Mouse (Mus musculus) ES-CJ7 (cell line): ENCODE results near the gene Ube2d1.
A peak's percentile ranks its signal among the peaks of the same experiment; 100 is the strongest.

Source experiments
- DNase-seq: peaks from one replicate; pipeline ENCODE4 v3.0.0; 2011; ENCODE audit warnings: low read depth, low spot score

Ube2d1 gene

DNA sequence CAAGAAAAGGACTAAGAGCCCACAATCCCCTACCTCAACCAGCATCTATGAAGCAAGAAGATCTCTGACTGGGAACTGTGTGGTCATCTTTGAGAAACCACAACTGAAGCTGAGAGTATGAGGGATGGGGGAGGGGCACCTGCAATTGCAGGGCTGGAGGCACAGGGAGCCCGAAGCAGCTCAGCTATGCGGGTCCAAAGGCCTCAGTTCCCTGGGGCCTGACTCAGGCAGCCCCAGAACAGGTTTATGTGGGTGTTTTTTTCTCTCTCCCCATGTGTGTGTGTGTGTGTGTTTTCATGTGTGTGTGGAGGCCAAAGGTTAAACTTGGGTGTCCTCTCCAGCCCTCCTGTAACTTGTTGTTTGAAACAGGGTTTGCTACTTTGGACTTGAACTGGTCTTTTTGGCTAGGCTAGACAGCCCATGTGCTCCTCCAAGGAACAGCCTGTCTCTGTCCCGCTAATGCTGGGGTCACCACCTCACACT is 6.2 kb upstream of the Ube2d1 start:
- DNase-seq = no peak

GRCm38 (mm10) chr10:71284511-71285125 is 444 bp downstream of the Ube2d1 start:
- peak; percentile 50 for DNase-seq

- DNase-seq = no peak
Observed at GRCm38 (mm10) chr10:71284131-71284510, 941 bp downstream of the Ube2d1 start.

- DNase-seq = no peak
Observed at GRCm38 (mm10) chr10:71273008-71273739, 11.9 kb downstream of the Ube2d1 start.

- DNase-seq = no peak
Observed at GRCm38 (mm10) chr10:71267973-71268372, 17.1 kb downstream of the Ube2d1 start.

DNA sequence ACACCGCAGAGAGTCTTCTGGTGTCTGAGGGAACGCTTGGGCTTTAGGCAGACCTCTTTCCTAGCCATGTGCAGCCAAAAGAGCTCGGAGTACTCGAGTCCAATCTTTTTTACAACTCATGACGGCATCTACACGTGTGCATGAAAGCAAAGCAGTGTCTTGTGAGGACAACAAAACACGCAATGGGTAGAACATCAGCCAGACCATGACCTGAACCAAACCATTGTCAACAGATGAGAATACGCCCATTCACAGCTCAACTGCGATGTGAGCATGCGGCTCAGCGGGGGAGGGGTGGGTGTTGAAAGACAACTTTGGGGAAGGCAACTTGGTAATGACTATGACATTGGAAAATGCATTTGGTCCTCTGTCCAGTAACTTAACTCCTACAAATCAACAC is 17.6 kb downstream of the Ube2d1 start:
- peak; percentile 23 for DNase-seq

DNA sequence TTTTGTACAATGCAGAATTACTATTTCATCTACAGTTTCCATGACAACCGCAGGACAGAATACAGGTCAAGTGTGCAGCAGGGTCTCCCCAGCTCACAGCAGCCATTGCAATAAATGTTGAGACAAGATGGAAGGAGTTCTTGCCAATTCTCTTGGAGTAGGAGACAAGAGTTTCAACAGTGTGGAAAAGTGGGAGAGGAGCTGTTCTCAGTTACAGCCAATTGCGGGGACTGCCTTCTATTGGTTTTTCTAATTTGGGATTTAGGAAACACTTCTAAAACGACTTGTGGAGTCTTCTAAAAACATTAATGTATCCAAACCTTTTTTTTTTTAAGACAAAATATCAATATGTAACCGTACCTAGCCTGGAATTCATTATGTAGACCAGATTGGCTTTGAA is 20.0 kb downstream of the Ube2d1 start:
- DNase-seq = no peak

GRCm38 (mm10) chr10:71261637-71262036 is 23.4 kb downstream of the Ube2d1 start:
- no peak for DNase-seq

DNA sequence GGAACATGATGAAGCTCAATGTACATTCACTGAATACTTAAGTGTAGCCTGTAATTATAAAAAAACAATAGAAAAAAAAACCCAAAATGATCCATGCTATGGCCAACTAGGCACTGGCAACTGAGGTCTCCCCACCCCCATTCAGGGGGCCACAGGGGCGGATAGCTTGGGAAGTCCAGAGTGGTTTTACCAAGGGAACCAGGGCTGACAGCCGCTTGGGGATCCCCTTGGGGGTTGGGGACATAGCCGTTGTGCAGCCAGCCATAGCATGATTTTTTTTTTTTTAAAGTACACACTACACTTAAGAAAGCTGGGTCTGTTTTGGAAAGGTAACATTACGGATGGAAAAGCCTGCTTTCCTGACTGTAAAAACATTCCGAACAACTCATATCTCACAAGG is 26.1 kb downstream of the Ube2d1 start:
- no peak for DNase-seq

- no peak for DNase-seq
Observed at GRCm38 (mm10) chr10:71258516-71258915, 26.5 kb downstream of the Ube2d1 start.

DNA sequence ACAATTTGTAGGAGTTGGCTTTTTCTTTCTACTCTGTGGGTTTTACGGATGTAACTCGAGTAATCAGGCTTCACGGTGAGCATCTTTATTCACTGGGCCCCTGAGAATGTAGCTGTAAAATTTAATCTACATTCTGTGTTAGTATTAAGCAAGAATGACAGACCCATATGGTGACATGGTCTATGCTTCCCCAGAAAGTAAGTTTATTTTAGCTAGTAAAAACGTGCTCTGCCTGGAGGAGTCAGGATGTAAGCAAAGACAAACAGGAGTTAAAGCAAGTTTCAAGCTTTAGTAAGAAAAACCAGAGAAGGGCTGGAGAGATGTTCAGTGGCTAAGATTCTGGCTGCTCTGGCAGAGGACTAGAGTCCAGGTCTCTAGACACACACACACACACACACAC is 31.9 kb downstream of the Ube2d1 start:
- no peak for DNase-seq

GRCm38 (mm10) chr10:71252421-71252820 is 32.6 kb downstream of the Ube2d1 start:
- no peak for DNase-seq

GRCm38 (mm10) chr10:71251846-71252245 is 33.2 kb downstream of the Ube2d1 start:
- DNase-seq = no peak

DNA sequence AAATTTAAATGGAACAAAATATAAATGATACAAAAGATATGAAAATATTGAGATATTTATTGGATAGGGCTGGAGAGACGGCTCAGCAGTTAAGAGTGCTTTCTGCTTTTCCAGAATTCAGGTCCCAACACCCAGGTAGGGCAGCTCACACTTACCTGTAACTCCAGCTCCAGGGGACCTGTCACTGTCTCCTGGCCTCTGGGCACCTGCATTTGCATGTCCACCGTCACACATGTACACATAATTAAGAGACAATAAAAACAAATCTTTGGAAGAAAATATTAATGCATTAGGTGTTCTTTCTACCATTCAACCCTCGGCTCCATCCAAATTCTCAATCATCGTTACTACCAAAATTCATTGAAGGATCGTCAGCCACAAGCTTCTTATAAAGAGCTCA is 33.8 kb downstream of the Ube2d1 start:
- DNase-seq = no peak

DNA sequence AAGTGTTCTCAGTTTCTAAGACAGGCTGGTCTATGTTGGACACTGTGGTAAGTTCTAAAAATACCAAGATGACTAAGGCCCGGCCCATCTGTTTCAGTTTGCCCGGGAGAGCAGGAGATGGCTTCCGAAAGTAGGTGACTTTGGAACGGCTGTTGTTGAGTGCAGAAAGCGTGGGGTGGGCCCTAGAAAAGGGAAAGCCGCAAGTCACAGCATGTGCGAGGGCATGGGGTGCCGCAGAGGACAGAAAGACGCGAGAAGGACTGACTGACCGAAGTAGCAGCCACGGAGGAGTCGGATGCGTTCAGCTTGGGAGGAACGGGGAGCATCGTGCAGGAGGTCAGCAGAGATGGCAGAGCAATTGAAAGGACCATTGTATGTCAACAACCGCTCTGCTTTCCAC is 34.6 kb downstream of the Ube2d1 start:
- no peak for DNase-seq

DNA sequence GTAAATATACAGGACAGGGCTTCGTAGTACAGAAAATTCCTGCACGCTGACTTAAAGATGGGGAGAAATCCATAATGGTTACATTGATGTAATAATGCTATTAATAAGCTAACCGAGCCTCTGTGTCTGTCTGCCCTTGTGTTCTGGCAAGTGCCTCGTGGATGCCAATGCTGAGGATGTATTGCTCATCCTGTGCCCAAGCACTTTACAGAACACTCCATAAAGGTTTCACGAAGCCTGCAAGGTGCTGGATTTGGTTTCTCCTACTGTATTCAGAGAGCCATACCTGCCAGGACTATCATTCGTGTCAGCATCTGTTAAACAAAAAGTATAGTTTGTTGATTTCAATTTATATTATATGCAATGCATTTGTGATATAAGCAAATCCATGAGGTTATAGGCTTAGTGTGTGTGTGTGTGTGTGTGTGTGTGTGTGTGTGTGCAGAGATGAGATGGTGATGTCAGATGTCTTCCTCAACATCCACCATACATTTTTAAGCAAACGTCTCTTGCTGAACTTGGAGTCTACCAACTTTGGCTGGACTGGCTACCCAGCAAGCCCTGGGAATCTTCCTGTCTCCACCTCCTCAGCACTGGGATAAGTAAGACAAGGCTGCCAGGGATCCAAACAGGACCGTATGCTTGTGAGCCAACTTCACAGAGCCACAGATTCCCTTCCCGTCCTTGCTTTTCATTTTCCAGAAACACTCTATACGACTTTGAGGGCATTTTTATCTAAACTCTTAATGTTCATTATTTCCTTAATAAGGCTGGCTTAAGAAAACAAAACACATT is 35.8 kb downstream of the Ube2d1 start:
- no peak for DNase-seq

DNA sequence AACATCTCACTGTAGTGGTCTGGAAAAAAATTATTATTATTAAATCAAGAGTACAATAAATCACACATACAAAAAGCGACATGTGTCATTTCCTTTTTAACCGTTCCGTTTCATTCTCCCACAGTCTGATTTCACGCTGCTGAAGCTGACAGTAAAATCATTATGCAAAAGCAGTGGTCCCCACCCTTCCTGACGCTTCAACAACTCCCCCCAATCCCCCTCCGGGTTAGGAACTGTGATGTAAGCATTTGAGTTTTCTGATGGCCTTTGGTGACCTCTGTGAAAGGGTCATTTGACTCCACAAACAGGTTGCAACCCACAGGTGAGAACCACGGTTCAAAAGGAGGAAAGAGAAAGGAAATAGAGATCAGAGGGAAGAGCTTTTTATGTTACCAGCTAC is 38.1 kb downstream of the Ube2d1 start:
- no peak for DNase-seq

DNA sequence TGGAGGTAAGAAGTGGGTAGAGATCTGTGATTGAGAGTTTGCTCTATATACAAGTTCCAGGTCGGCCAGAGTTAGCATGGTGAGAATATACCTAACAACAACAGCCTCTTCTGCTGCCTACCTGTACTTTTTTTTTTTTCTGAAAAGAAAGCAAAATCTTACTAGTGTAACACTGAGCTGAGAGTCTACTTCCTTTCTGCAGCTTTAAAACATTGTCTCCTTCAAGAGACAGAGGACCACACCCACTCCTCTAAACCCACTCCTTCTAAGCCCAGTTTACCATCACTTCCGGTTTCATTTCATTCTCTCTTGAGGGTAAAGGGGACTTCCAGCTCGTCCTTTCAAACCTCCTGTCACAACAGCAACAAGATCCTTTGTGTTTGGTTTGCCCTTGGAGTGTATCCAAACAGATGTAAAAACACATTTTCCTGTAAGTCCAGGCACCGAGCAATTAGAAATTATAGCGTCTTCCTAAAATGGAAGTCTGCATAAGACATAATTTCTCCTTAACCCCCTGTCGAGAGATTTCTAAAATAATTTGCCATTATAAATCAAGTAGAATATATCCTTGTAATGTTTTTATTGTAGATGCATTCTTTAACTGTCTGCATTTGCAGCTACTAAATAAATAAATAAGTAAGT is 45.5 kb downstream of the Ube2d1 start:
- DNase-seq = peak; percentile 53

DNA sequence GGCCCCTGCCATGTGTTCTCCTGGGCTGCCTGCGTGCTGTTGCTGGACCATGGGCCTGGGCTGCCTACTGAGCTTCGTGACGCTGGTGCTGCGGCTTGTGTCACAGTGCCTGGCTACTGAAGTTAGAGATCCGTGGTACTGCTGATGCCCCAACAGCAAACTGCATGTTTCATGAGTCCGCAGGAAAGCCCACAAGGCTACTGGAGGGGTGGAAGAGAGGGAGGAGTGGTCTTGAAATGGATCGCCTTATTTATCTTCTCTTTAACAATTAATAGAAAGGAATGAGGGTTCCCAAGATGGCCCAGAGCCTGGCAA is 46.9 kb downstream of the Ube2d1 start, which contains the start of gene Tfam:
Tfam (minus strand) TSS at position 41 of the 315 bp plus-strand sequence.
- DNase-seq = no peak

DNA sequence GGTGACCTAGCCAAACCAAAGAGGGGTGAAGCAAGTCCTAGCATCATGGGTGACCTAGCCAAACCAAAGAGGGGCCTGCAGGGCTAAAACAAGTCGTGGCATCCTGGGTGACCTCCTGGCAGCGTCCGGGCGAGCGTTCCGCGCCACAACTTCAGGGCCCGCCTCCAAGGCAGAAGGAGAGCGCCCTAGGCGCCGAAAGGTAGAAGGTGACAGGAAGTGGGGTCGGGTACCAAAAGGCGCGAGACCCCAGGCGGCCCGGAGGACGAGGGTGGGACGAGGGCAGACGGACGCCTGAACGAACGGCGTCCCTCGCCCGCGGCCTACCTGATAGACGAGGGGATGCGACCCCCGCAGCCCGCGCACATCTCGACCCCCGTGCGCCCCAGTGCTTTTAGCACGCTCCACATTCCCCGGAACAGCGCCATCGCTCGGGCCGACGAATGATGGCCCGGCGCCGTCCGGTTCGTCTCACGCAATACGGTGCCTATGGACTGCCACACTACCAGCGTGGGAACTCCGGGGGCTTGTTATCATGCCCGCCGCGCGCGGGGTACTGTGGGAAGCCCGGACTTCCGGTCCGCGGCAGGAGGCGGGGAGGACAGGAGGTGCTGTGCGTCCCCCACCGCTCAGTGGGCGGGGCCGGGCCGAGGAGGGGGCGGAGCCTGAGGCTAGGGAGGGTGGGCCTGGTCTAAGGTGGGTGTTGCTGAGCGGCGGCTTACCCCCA is 47.4 kb downstream of the Ube2d1 start:
- peak; percentile 96 for DNase-seq

DNA sequence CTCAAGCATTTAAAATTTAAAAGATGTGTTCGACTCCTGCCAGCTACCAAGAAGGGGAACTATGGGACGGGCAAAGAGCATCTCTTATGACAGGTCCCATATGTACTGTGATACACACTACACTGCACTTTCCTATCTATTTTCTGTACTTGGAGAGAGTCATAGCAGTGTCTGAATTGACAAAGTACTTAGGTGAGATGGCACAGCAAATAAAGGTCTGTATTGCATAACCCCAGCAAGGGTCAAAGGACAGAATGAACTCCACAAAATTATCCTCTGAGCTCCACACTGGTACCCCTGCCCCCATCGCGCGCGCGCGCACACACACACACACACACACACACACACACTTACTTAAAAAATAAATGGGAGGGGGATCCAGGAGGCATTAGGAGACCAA is 51.0 kb downstream of the Ube2d1 start:
- DNase-seq = no peak
